ENCODE assay signal across 8 mouse cellular contexts in genomic region chr16:35939690-35940089, GRCm38 (mm10). TPM values are rescaled to one million over a fixed set of nuclear protein-coding genes. Genes with fewer than 3 reads are reported as not detected.
A peak's percentile ranks its signal among the peaks of the same experiment; 100 is the strongest.
DNase-seq lines count a peak whose midpoint lies in the region; ATAC-seq and TF ChIP-seq lines count a peak whose summit lies in the region.

No protein-coding gene starts in this region.

- no peaks in the 10 kb centered on the region for H3K27me3 ChIP-seq in ES-Bruce4 (ENCODE audit: control insufficient read depth, insufficient read depth, low read length, poor library complexity, severe bottlenecking)
- H3K27me3 ChIP-seq in forebrain, embryonic 13.5 days = peaks cover 4% of the 10 kb centered on the region; the same call in 1 of the 2 replicates
- H3K27me3 ChIP-seq in liver, embryonic 15.5 days = no peaks in the 10 kb centered on the region
- peaks cover 2% of the 10 kb centered on the region; the same call in 1 of the 2 replicates for H3K27me3 ChIP-seq in neural tube, embryonic 11.5 days (ENCODE audit: control insufficient read depth, insufficient read depth, low read length)

- DNase-seq in heart, postnatal 10 days = peak; percentile 91 to 92
- DNase-seq in kidney, postnatal 4 days = peak; percentile 86 to 89
- peak; percentile 69 for DNase-seq in neural tube, embryonic 11.5 days (ENCODE audit: low spot score)
- peak; percentile 46 for DNase-seq in telencephalon, adult 2 months (ENCODE audit: low read depth, low spot score)

- intact Hi-C loops in heart, postnatal 10 days (cut with DNase I) = loop anchor here (1.0 kb wide), 1 partner anchor 65 kb away; no protein-coding TSS in a partner anchor

- H3K27ac ChIP-seq in ES-Bruce4 (ENCODE audit: insufficient read depth, low read length) = no peak overlapping the region
- no peak overlapping the region for H3K27ac ChIP-seq in forebrain, embryonic 13.5 days
- H3K27ac ChIP-seq in liver, embryonic 15.5 days (replicated peaks) = peak overlapping the region; percentile 73
- H3K27ac ChIP-seq in neural tube, embryonic 11.5 days (ENCODE audit: low read depth, low read length) = no peak overlapping the region

- peak overlapping the region; percentile 67 for H3K9ac ChIP-seq in ES-Bruce4 (ENCODE audit: low read depth, poor library complexity, severe bottlenecking)
- H3K9ac ChIP-seq in forebrain, embryonic 13.5 days = no peak overlapping the region
- H3K9ac ChIP-seq in liver, embryonic 15.5 days = peak overlapping the region; percentile 82
- H3K9ac ChIP-seq in neural tube, embryonic 11.5 days (ENCODE audit: low read length) = no peak overlapping the region

- H3K4me3 ChIP-seq in ES-Bruce4 (ENCODE audit: low read depth, low read length) = no peak overlapping the region
- H3K4me3 ChIP-seq in forebrain, embryonic 13.5 days = peak overlapping the region; percentile 50
- H3K4me3 ChIP-seq in liver, embryonic 15.5 days (replicated peaks) = peak overlapping the region; percentile 78
- H3K4me3 ChIP-seq in neural tube, embryonic 11.5 days (ENCODE audit: low read depth, low read length) = no peak overlapping the region; the same call in 1 of the 2 replicates

- no peak for TF ChIP-seq POLR2A in ES-Bruce4 (IDR thresholded peaks at IDR 0.05; ENCODE audit: insufficient read depth, low read length)

- WGBS in forebrain, embryonic 13.5 days = 11% methylated on average over 9 of the region's 9 CpGs
- 3% methylated on average over 9 of the region's 9 CpGs for WGBS in liver, embryonic 15.5 days (ENCODE audit: insufficient replicate concordance)
- 13% methylated on average over 9 of the region's 9 CpGs for WGBS in neural tube, embryonic 11.5 days

- peak overlapping the region; percentile 80 for H3K4me2 ChIP-seq in forebrain, embryonic 13.5 days
- peak overlapping the region; percentile 93 for H3K4me2 ChIP-seq in liver, embryonic 15.5 days
- H3K4me2 ChIP-seq in neural tube, embryonic 11.5 days (ENCODE audit: low read depth) = peak overlapping the region; percentile 91

- TF ChIP-seq EP300 in ES-Bruce4 (IDR thresholded peaks at IDR 0.05; ENCODE audit: insufficient read depth, low read depth, low read length) = no peak

- peak; percentile 68 for TF ChIP-seq CTCF in ES-Bruce4 (IDR thresholded peaks at IDR 0.05; ENCODE audit: low read depth, low read length)

- H3K9me3 ChIP-seq in ES-Bruce4 (replicated peaks; ENCODE audit: control insufficient read depth, insufficient read depth, low read length, poor library complexity, severe bottlenecking) = no peaks in the 10 kb centered on the region
- no peaks in the 10 kb centered on the region for H3K9me3 ChIP-seq in forebrain, embryonic 13.5 days (replicated peaks)
- no peaks in the 10 kb centered on the region for H3K9me3 ChIP-seq in liver, embryonic 15.5 days (replicated peaks)
- no peaks in the 10 kb centered on the region for H3K9me3 ChIP-seq in neural tube, embryonic 11.5 days (ENCODE audit: control insufficient read depth, low read length)

- no peaks in the 10 kb centered on the region for H3K4me1 ChIP-seq in ES-Bruce4 (ENCODE audit: control insufficient read depth, insufficient read depth, low read length)
- peaks cover 12% of the 10 kb centered on the region for H3K4me1 ChIP-seq in forebrain, embryonic 13.5 days
- peaks cover 26% of the 10 kb centered on the region for H3K4me1 ChIP-seq in liver, embryonic 15.5 days (replicated peaks)
- no peaks in the 10 kb centered on the region for H3K4me1 ChIP-seq in neural tube, embryonic 11.5 days (ENCODE audit: control insufficient read depth, insufficient read depth, low read length)

- H3K36me3 ChIP-seq in ES-Bruce4 (ENCODE audit: control insufficient read depth, insufficient read depth, low read length, poor library complexity, severe bottlenecking) = no peaks in the 10 kb centered on the region
- no peaks in the 10 kb centered on the region for H3K36me3 ChIP-seq in forebrain, embryonic 13.5 days (ENCODE audit: poor library complexity, severe bottlenecking)
- H3K36me3 ChIP-seq in liver, embryonic 15.5 days (replicated peaks) = peaks cover 22% of the 10 kb centered on the region
- no peaks in the 10 kb centered on the region for H3K36me3 ChIP-seq in neural tube, embryonic 11.5 days (ENCODE audit: control insufficient read depth, insufficient read depth, low read length)

- 0 out of 2 replicates have a peak, but pooled peaks have one; percentile 65 for ATAC-seq in cerebellum, adult (ENCODE audit: insufficient number of reproducible peaks, low FRiP score, low TSS enrichment)
- peak; percentile 75 for ATAC-seq in forebrain, embryonic 13.5 days
- ATAC-seq in liver, embryonic 15.5 days (ENCODE audit: insufficient read depth) = peak; percentile 73
- no peak for ATAC-seq in neural tube, embryonic 11.5 days (ENCODE audit: insufficient read depth, low FRiP score, low TSS enrichment)

RNA-seq across cellular contexts. Expression of gene Dtx3l, which starts 0.7 kb away (rescaled TPM):
- 11.2 and 12.1 TPM in 2 replicates for polyA plus RNA-seq in ES-Bruce4 (2011; ENCODE audit: insufficient read depth, insufficient read length, low read depth, missing spikeins)
- 2.8 and 3.1 TPM in 2 replicates for polyA plus RNA-seq in forebrain, embryonic 13.5 days (2015; fragmentation: Nextera tagmentation; extraction: Ambion mirVana)
- total RNA-seq in heart, postnatal 10 days (2021) = 10 to 100 TPM in 1 of 2 experiments, 1 to 10 TPM in 1; 9.3 to 12.7 TPM
- 4.9 TPM in 2 replicates for polyA plus RNA-seq in liver, embryonic 15.5 days (2015; fragmentation: Nextera tagmentation; extraction: Ambion mirVana)
- polyA plus RNA-seq in neural tube, embryonic 11.5 days (2014; fragmentation: Nextera tagmentation; extraction: Ambion mirVana) = 1.9 and 3.2 TPM in 2 replicates

RNA-seq across cellular contexts. Expression of gene Parp9, which starts 1.4 kb away (rescaled TPM):
- polyA plus RNA-seq in ES-Bruce4 (2011; ENCODE audit: insufficient read depth, insufficient read length, low read depth, missing spikeins) = 22.0 and 22.5 TPM in 2 replicates
- 2.3 and 2.8 TPM in 2 replicates for polyA plus RNA-seq in forebrain, embryonic 13.5 days (2015; fragmentation: Nextera tagmentation; extraction: Ambion mirVana)
- 10 to 100 TPM; 11.1 to 14.4 TPM for total RNA-seq in heart, postnatal 10 days (2021)
- 9.0 and 9.5 TPM in 2 replicates for polyA plus RNA-seq in liver, embryonic 15.5 days (2015; fragmentation: Nextera tagmentation; extraction: Ambion mirVana)
- polyA plus RNA-seq in neural tube, embryonic 11.5 days (2014; fragmentation: Nextera tagmentation; extraction: Ambion mirVana) = 3.1 and 3.4 TPM in 2 replicates

RNA-seq across cellular contexts. Expression of gene Kpna1, which starts 38.9 kb away (rescaled TPM):
- 93.0 and 103 TPM in 2 replicates for polyA plus RNA-seq in ES-Bruce4 (2011; ENCODE audit: insufficient read depth, insufficient read length, low read depth, missing spikeins)
- polyA plus RNA-seq in forebrain, embryonic 13.5 days (2015; fragmentation: Nextera tagmentation; extraction: Ambion mirVana) = 70.0 and 78.2 TPM in 2 replicates
- 100 to 1,000 TPM in 1 of 2 experiments, 10 to 100 TPM in 1; 96.9 to 104 TPM for total RNA-seq in heart, postnatal 10 days (2021)
- polyA plus RNA-seq in liver, embryonic 15.5 days (2015; fragmentation: Nextera tagmentation; extraction: Ambion mirVana) = 32.6 and 32.9 TPM in 2 replicates
- 89.7 and 92.5 TPM in 2 replicates for polyA plus RNA-seq in neural tube, embryonic 11.5 days (2014; fragmentation: Nextera tagmentation; extraction: Ambion mirVana)

Comparison
In these comparisons a context has a peak if more than half of its experiments do, and no peak if none do; other contexts are left out.
1. H3K4me3 ChIP-seq: peak in forebrain, embryonic 13.5 days (single experiment) and liver, embryonic 15.5 days (single experiment); none in ES-Bruce4 (single experiment) and neural tube, embryonic 11.5 days (single experiment).
2. H3K9ac ChIP-seq: peak in ES-Bruce4 (single experiment) and liver, embryonic 15.5 days (single experiment); none in forebrain, embryonic 13.5 days (single experiment) and neural tube, embryonic 11.5 days (single experiment).
3. Peak in every context shown above with its lines, with median percentiles within 50 percentile points of each other: H3K4me2 ChIP-seq and DNase-seq.